Mouse (Mus musculus) neutrophil, adult 59 days (primary cell): ENCODE results near the gene Prss42. TPM values are rescaled to one million over a fixed set of nuclear protein-coding genes. Genes with fewer than 3 reads are reported as not detected.

Experiments used
- total RNA-seq, 2 experiments: library from RNA; stranded (reverse); gene quantifications; 1 replicate in 1 of 2; 2 replicates in 1 of 2; pipeline ENCODE4 v1.2.4; 2023

The Prss42 gene
- not detected for total RNA-seq

GRCm38 (mm10) chr9:110797866-110798265 lies at the start of gene Prss42:
TSS of gene Prss42 (plus strand) at chr9:110798166.

GRCm38 (mm10) chr9:110813789-110814188 lies 15.8 kb downstream of the Prss42 start, which contains the start of gene Prss44:
TSS of gene Prss44 (plus strand) at chr9:110813994.

GRCm38 (mm10) chr9:110826390-110826789 lies 28.4 kb downstream of the Prss42 start, which contains the start of gene Prss43:
TSS of gene Prss43 (plus strand) at chr9:110826690.

GRCm38 (mm10) chr9:110834411-110834810 lies 36.4 kb downstream of the Prss42 start, which contains the start of gene Prss45:
TSS of gene Prss45 (plus strand) at chr9:110834588.

GRCm38 (mm10) chr9:110844206-110844605 lies 46.2 kb downstream of the Prss42 start, which contains the start of gene Prss46:
TSS of gene Prss46 (plus strand) at chr9:110844506.

Other genes starting within 250 kb of the Prss42 start
- gene Nradd, start 173.7 kb upstream of the Prss42 start, total RNA-seq: 10 to 100 TPM in 1 of 2 experiments, 1 to 10 TPM in 1; 9.9 to 13.9 TPM
- gene Nbeal2, start 144.0 kb upstream of the Prss42 start, total RNA-seq: 100 to 1,000 TPM; 290 to 330 TPM
- gene Ccdc12, start 141.7 kb upstream of the Prss42 start, total RNA-seq: 100 to 1,000 TPM; 147 TPM
- not detected for gene Myl3, start 56.3 kb upstream of the Prss42 start, total RNA-seq
- under 1 TPM; 0.44 to 0.56 TPM for gene Pth1r, start 51.0 kb upstream of the Prss42 start, total RNA-seq
- not detected for gene Prss44, start 15.8 kb downstream of the Prss42 start, total RNA-seq
- not detected for gene Prss43, start 28.5 kb downstream of the Prss42 start, total RNA-seq
- gene Prss45, start 36.4 kb downstream of the Prss42 start, total RNA-seq: not detected
- gene Prss46, start 46.3 kb downstream of the Prss42 start, total RNA-seq: not detected
- gene Prss50, start 59.8 kb downstream of the Prss42 start, total RNA-seq: 1 to 10 TPM in 1 of 2 experiments, not detected in 1; 2.2 TPM
- gene Als2cl, start 81.7 kb downstream of the Prss42 start, total RNA-seq: 1 to 10 TPM in 1 of 2 experiments, under 1 TPM in 1; 0.60 to 2.2 TPM
- gene Tmie, start 81.9 kb downstream of the Prss42 start, total RNA-seq: not detected
- not detected for gene Fam240a, start 118.7 kb downstream of the Prss42 start, total RNA-seq
- gene Tdgf1, start 148.0 kb downstream of the Prss42 start, total RNA-seq: not detected
- gene Lrrc2, start 153.4 kb downstream of the Prss42 start, total RNA-seq: not detected
- not detected for gene Rtp3, start 192.4 kb downstream of the Prss42 start, total RNA-seq
- gene Ltf, start 221.1 kb downstream of the Prss42 start, total RNA-seq: over 10,000 TPM in 1 of 2 experiments, 1,000 to 10,000 TPM in 1; 9,814 to 12,462 TPM